Mouse (Mus musculus) embryonic facial prominence, embryonic 11.5 days (tissue): ENCODE results near the gene Phb2. TPM values are rescaled to one million over a fixed set of nuclear protein-coding genes. Genes with fewer than 3 reads are reported as not detected.
A peak's percentile ranks its signal among the peaks of the same experiment; 100 is the strongest.

Source experiments
- ATAC-seq: fragments of 200-750 bp; cut with Nextera tagmentation; replicated peaks from 2 replicates; pipeline ENCODE4 v1.8.0; 2017; ENCODE audit warnings: low read depth; ENCODE audit not compliant: insufficient number of reproducible peaks, low FRiP score, low TSS enrichment
- DNase-seq: peaks from one replicate; pipeline ENCODE4 v3.0.0-alpha.2; 2015; ENCODE audit warnings: low spot score
- H3K27ac ChIP-seq: fragments of 300-500 bp; sonication (generic); replicated peaks from 2 replicates; pipeline ENCODE4 v1.5.1; 2014; ENCODE audit warnings: mild to moderate bottlenecking, low read depth, low read length, control low read depth
- H3K27me3 ChIP-seq: fragments of 300-500 bp; sonication (generic); 2 replicates; pipeline ENCODE4 v1.6.1; 2014; ENCODE audit warnings: mild to moderate bottlenecking, low read length, moderate library complexity, mixed read lengths; ENCODE audit not compliant: control insufficient read depth, insufficient read depth
- H3K36me3 ChIP-seq: fragments of 300-500 bp; sonication (generic); replicated peaks from 2 replicates; pipeline ENCODE4 v1.6.1; 2014; ENCODE audit warnings: low read depth, mild to moderate bottlenecking, low read length, moderate library complexity, mixed read lengths; ENCODE audit not compliant: control insufficient read depth, insufficient read depth
- H3K4me1 ChIP-seq: fragments of 300-500 bp; sonication (generic); 2 replicates; pipeline ENCODE4 v1.6.1; 2014; ENCODE audit warnings: low read length, mixed read lengths; ENCODE audit not compliant: control insufficient read depth, insufficient read depth
- H3K4me2 ChIP-seq: fragments of 300-500 bp; sonication (generic); 2 replicates; pipeline ENCODE4 v1.6.1; 2014; ENCODE audit warnings: low read depth, mild to moderate bottlenecking, control low read depth, low read length, moderate library complexity
- H3K4me3 ChIP-seq: fragments of 300-500 bp; sonication (generic); 2 replicates; pipeline ENCODE4 v1.5.1; 2014; ENCODE audit warnings: low read depth, low read length, control low read depth
- H3K9ac ChIP-seq: fragments of 300-500 bp; sonication (generic); replicated peaks from 2 replicates; pipeline ENCODE4 v1.6.1; 2014; ENCODE audit warnings: mild to moderate bottlenecking, control low read depth, low read length
- H3K9me3 ChIP-seq: fragments of 300-500 bp; sonication (generic); replicated peaks from 2 replicates; pipeline ENCODE4 v1.6.1; 2016; ENCODE audit warnings: mild to moderate bottlenecking, low read length, inconsistent platforms, mixed read lengths; ENCODE audit not compliant: control insufficient read depth
- WGBS: fragments of 180-500 bp; shearing (Covaris S2); extraction: QIAGEN DNeasy Blood & Tissue Kit; methylation state at CpG from one replicate; pipeline ENCODE4 v1.1.7; 2014; 5-methylcytosine and 5-hydroxymethylcytosine counted together
- polyA plus RNA-seq: library from polyadenylated mRNA; unstranded; fragments of >200 nt; fragmentation: Nextera tagmentation; extraction: Ambion mirVana; gene quantifications from 2 replicates; pipeline ENCODE4 v1.2.1, GENCODE M21; 2014

Phb2 gene
- polyA plus RNA-seq, 1 experiment from 2014 or later, result 375 TPM

DNA sequence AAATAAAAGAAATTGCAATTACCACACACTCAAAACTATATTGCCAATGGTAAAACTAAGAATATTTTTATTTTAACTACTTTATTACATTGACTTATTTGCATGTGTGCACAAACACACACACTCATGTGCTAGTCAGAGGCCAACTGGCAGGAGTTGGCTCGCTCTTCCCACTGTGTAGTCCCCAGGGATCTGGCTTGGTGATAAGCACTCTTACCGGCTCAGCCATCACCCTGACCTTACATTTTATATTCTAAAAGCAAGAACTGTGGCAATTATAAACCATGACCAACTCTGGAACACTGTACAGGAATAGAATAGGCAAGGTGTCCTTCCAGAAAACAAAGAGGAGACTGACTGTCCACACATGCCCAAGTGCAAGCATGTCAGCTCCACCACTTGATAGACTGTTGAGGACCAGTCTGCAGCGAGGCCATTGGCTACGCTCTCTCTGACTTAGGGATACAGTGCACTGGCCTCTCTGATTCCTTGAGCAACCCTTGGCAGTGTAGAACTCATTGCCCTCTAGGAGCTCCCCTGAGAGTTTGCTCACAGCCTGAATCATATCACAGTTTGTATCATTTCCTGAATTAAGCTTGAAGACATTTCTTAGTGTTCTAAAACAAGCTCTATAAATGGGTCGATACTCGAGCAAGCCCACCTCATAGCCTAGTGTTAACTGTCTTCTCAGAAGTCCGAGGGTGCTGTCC lies 15.5 kb upstream of the Phb2 start:
- ATAC-seq, result no peak
- 90% methylated on average over 7 of the region's 7 CpGs for whole genome bisulfite sequencing
- no peaks in the 10 kb centered on the region for H3K4me1 ChIP-seq
- H3K4me2 ChIP-seq, result no peak overlapping the region
- H3K9ac ChIP-seq, result no peak overlapping the region
- no peaks in the 10 kb centered on the region for H3K27me3 ChIP-seq
- no peaks in the 10 kb centered on the region; the same call in 1 of the 2 replicates for H3K36me3 ChIP-seq
- no peak for DNase-seq
- H3K9me3 ChIP-seq, result no peaks in the 10 kb centered on the region
- H3K4me3 ChIP-seq, result no peak overlapping the region
- H3K27ac ChIP-seq, result no peak overlapping the region

DNA sequence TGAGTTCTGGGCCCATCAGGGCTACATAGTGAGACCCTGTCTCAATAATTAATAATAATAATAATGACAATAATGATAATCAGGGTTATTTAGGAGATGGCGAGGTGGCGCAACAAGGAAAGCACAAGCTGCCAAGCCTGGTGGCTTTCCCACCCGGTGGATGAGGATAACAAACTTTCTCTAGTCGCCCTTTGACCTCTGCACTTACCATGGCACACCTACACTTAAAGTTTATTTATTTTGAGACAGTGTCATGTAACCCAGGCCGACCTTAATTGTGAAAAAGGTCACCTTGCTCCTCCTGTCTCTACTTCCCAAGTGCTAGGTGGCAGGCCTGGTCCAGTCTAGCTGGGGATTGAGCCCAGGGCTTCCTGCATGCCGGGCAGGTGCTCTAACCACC lies 13.4 kb upstream of the Phb2 start:
- no peaks in the 10 kb centered on the region for H3K27me3 ChIP-seq
- H3K27ac ChIP-seq, result no peak overlapping the region
- H3K9me3 ChIP-seq, result no peaks in the 10 kb centered on the region
- 78% methylated on average over 6 of the region's 6 CpGs for WGBS
- no peaks in the 10 kb centered on the region; the same call in 1 of the 2 replicates for H3K36me3 ChIP-seq
- no peak overlapping the region for H3K4me3 ChIP-seq
- no peaks in the 10 kb centered on the region for H3K4me1 ChIP-seq
- H3K4me2 ChIP-seq, result no peak overlapping the region
- ATAC-seq (no peak), DNase-seq (no peak)
- no peak overlapping the region for H3K9ac ChIP-seq

DNA sequence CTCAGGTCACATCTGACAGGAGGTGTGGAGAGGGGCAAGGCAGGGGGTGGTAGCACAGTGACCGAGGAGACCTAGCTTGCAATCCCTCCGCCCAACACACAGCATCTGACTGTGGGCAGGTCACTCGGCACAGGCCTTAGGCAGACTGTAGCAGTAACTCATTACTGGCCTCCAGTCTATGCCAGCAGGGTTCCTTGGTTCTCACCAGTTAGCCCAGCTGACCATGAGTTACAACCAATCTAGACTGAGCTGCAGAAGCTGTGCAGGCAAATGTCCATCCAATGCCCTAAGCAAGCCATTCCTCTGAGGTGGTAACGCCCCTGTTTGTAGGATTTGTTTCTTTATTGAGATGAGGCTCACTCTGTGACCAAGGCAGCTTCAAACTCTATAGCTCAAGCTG lies 12.8 kb upstream of the Phb2 start:
- ATAC-seq (no peak), DNase-seq (no peak)
- Histone ChIP-seq H3K9me3 (no peaks in the 10 kb centered on the region), H3K4me1 (no peaks in the 10 kb centered on the region), H3K36me3 (no peaks in the 10 kb centered on the region; the same call in 1 of the 2 replicates), H3K4me2 (no peak overlapping the region), H3K9ac (no peak overlapping the region), H3K27me3 (no peaks in the 10 kb centered on the region), H3K27ac (no peak overlapping the region), H3K4me3 (no peak overlapping the region)
- 89% methylated on average over 4 of the region's 4 CpGs for WGBS

DNA sequence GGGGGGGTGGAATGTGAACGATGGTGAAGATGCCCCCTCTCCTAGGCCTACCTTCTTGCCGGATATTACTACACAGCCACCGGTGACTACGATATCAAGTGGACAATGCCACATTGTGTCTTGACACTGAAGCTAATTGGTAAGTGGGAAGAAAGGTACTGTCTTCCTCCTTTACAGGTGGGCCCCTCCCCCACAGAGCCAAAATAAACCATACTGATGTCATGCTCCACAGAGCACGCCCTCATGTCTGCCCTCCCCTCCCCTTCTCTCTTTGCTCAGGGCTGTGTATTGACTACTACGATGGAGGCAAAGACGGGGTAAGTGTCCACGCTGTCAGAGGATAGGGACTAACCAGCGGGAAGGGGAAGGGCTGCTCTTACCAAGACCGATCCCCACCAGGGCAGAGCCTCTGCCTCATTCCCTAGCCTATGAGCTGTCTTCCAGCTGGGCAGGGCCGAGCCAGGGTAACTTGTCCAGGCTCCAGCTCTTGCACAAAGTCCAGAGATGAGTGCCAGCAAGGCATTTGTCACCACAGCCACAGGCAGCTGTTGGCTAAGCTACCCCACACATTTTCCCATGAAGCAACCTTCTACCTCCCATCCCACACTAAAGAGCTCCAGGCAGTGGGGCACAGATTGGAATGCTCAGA lies 12.1 kb upstream of the Phb2 start:
- no peak; the same call in 1 of the 2 replicates for ATAC-seq
- Histone ChIP-seq H3K9me3 (no peaks in the 10 kb centered on the region), H3K36me3 (no peaks in the 10 kb centered on the region; the same call in 1 of the 2 replicates), H3K27me3 (no peaks in the 10 kb centered on the region), H3K4me1 (no peaks in the 10 kb centered on the region), H3K4me2 (no peak overlapping the region), H3K27ac (no peak overlapping the region), H3K9ac (no peak overlapping the region), H3K4me3 (no peak overlapping the region)
- DNase-seq, result no peak
- 80% methylated on average over 11 of the region's 11 CpGs for WGBS

DNA sequence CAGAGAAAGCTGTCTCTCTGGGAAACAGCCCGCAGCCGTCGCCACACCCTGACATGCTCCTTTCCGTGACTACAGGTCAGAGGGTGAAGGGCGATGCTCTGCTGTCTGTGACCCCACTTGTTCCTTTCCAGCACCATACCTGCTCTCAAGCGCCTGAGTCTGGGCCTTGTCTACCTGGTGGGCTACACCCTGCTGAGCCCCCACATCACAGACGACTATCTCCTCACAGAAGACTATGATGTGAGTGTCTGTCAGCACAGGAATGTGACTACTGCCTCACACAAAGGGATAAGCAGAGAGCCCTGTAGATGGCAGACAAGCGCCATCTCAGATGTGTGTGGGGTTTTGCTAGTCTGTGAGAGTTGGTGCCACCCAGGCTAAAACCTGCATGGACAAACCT lies 10.8 kb upstream of the Phb2 start:
- Histone ChIP-seq H3K27me3 (no peaks in the 10 kb centered on the region), H3K36me3 (peaks cover 3% of the 10 kb centered on the region; the same call in 1 of the 2 replicates), H3K4me2 (no peak overlapping the region), H3K9me3 (no peaks in the 10 kb centered on the region), H3K4me3 (no peak overlapping the region), H3K9ac (no peak overlapping the region), H3K4me1 (no peaks in the 10 kb centered on the region), H3K27ac (no peak overlapping the region)
- DNase-seq (no peak), ATAC-seq (no peak)
- 76% methylated on average over 8 of the region's 8 CpGs for WGBS

DNA sequence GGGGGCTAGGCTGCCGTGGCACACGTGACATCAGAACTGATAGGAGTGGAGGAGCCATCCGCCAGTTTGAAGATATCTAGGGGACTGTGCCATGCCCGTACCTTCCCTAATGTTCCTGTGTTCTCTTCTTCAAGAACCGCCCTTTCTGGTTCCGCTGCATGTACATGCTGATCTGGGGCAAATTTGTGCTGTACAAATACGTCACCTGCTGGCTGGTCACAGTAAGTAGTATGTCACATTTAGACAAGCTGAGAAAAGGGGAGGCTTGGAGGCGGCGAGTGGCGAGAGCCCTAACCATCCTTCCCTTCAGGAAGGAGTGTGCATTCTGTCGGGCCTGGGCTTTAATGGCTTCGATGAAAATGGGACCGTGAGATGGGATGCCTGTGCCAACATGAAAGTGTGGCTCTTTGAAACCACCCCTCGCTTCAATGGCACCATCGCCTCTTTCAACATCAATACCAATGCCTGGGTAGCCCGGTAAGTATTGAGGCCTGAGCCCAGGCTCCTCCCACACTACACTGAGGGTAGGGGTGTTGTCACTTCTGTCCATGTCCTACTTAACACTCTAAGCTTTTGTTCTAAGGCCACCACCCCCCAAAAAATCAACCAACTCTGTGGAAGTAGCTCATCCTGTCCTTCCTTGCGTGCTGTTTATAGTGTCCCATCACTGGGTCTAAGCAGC lies 9.9 kb upstream of the Phb2 start:
- peaks cover 3% of the 10 kb centered on the region; the same call in 1 of the 2 replicates for H3K36me3 ChIP-seq

DNA sequence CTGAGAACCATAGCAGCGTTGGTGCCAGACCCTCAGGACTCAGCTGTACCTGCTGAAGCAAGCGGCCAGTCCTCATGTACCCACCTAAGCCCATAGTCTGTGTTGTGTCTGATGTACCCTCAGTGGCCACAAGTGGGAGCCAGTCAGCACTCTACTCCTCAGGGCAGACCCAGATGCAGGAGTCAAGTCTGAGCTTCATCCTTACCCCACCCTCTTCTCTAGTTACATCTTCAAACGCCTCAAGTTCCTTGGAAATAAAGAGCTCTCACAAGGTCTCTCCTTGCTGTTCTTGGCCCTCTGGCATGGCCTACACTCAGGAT lies 9.4 kb upstream of the Phb2 start:
- Histone ChIP-seq H3K4me3 (no peak overlapping the region), H3K9me3 (no peaks in the 10 kb centered on the region), H3K9ac (no peak overlapping the region), H3K4me2 (no peak overlapping the region), H3K27ac (no peak overlapping the region), H3K4me1 (no peaks in the 10 kb centered on the region), H3K36me3 (peaks cover 3% of the 10 kb centered on the region; the same call in 1 of the 2 replicates), H3K27me3 (no peaks in the 10 kb centered on the region)
- DNase-seq (peak; percentile 79), ATAC-seq (peak; percentile 60)
- WGBS, result 51% methylated on average over 3 of the region's 3 CpGs

More for the DNA sequence above, 9.9 kb upstream of the Phb2 start:
- Histone ChIP-seq H3K4me3 (no peak overlapping the region), H3K4me2 (no peak overlapping the region), H3K4me1 (no peaks in the 10 kb centered on the region), H3K27ac (no peak overlapping the region), H3K9me3 (no peaks in the 10 kb centered on the region), H3K9ac (no peak overlapping the region), H3K27me3 (no peaks in the 10 kb centered on the region)
- ATAC-seq (no peak), DNase-seq (no peak)
- 92% methylated on average over 17 of the region's 17 CpGs for WGBS

DNA sequence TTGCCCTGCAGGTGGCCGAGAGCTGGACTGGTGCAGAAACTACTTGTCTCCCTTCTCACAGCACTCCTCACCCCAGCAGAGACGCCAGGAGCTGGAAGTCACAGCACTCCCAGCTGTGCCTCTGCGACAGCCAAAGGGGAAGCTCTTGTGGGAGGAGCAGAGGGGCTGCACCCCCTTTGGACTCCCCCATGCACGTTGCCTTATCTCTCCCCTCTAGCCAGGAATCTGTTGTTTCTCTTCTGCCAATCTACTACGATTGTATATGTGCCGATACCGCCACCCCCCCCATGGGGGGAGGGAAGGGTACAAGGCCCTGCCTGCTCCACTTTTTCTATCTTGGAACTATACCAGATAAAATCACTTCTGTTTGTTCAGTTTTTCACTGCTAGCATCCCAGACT lies 8.3 kb upstream of the Phb2 start:
- Histone ChIP-seq H3K27me3 (no peaks in the 10 kb centered on the region), H3K4me2 (no peak overlapping the region), H3K27ac (no peak overlapping the region), H3K36me3 (peaks cover 3% of the 10 kb centered on the region; the same call in 1 of the 2 replicates), H3K4me1 (no peaks in the 10 kb centered on the region), H3K9me3 (no peaks in the 10 kb centered on the region), H3K9ac (no peak overlapping the region), H3K4me3 (no peak overlapping the region)
- 75% methylated on average over 7 of the region's 7 CpGs for WGBS
- ATAC-seq, result no peak
- DNase-seq, result no peak
